Mouse (Mus musculus): ENCODE data around the gene Hfm1.

Hfm1 gene

GRCm38 (mm10) chr5:106843906-106844305 is 82.2 kb downstream of the Hfm1 start:
- no peak for DNase-seq (ENCODE audit: low spot score)

GRCm38 (mm10) chr5:106833025-106833424 is 93.1 kb downstream of the Hfm1 start:
- DNase-seq (ENCODE audit: low spot score), result no peak

GRCm38 (mm10) chr5:106831401-106831800 is 94.7 kb downstream of the Hfm1 start:
- DNase-seq (ENCODE audit: low spot score), result no peak

GRCm38 (mm10) chr5:106830775-106831174 is 95.3 kb downstream of the Hfm1 start:
- DNase-seq (ENCODE audit: low spot score), result no peak

GRCm38 (mm10) chr5:106826740-106827139 is 99.4 kb downstream of the Hfm1 start:
- DNase-seq (ENCODE audit: low spot score), result no peak

- no peak for DNase-seq (ENCODE audit: low spot score)
Measured at GRCm38 (mm10) chr5:106826044-106826443, 100.1 kb downstream of the Hfm1 start.

- peak; percentile 27 for DNase-seq (ENCODE audit: low spot score)
Measured at GRCm38 (mm10) chr5:106825301-106825853, 100.7 kb downstream of the Hfm1 start.

- DNase-seq (ENCODE audit: low spot score), result no peak
Measured at GRCm38 (mm10) chr5:106824716-106825115, 101.4 kb downstream of the Hfm1 start.

- DNase-seq (ENCODE audit: low spot score), result no peak
Measured at GRCm38 (mm10) chr5:106819630-106820029, 106.5 kb downstream of the Hfm1 start.

- no peak for DNase-seq (ENCODE audit: low spot score)
Measured at GRCm38 (mm10) chr5:106815923-106816654, 110.0 kb downstream of the Hfm1 start.

- no peak for DNase-seq (ENCODE audit: low spot score)
Measured at GRCm38 (mm10) chr5:106814611-106815010, 111.5 kb downstream of the Hfm1 start.

- peak; percentile 44 for DNase-seq (ENCODE audit: low spot score)
Measured at GRCm38 (mm10) chr5:106803094-106803493, 123.0 kb downstream of the Hfm1 start.

- DNase-seq (ENCODE audit: low spot score), result peak; percentile 73
Measured at GRCm38 (mm10) chr5:106801886-106802798, 124.0 kb downstream of the Hfm1 start.

- no peak for DNase-seq (ENCODE audit: low spot score)
Measured at GRCm38 (mm10) chr5:106801215-106801863, 124.8 kb downstream of the Hfm1 start.

GRCm38 (mm10) chr5:106797896-106798295 is 128.2 kb downstream of the Hfm1 start:
- no peak for DNase-seq (ENCODE audit: low spot score)

- no peak for DNase-seq (ENCODE audit: low spot score)
Measured at GRCm38 (mm10) chr5:106791241-106791572, 134.9 kb downstream of the Hfm1 start.

GRCm38 (mm10) chr5:106790496-106791240 is 135.5 kb downstream of the Hfm1 start:
- DNase-seq (ENCODE audit: low spot score), result no peak

Data from spleen, adult 12 weeks (tissue).